Mouse (Mus musculus): ENCODE measurements around the gene Mthfsd.

- TF ChIP-seq CTCF (IDR thresholded peaks at IDR 0.05; ENCODE audit: control insufficient read depth, insufficient read depth, insufficient replicate concordance, low read depth, low read length) (no peak), POLR2A (IDR thresholded peaks at IDR 0.05; ENCODE audit: control insufficient read depth, low read depth, low read length) (no peak)
These were observed 45.7 kb downstream of the Mthfsd start for GRCm38 (mm10) chr8:121062521-121062920.
